Comparison of ENCODE assay signal across 9 mouse cellular contexts in the genomic region with DNA sequence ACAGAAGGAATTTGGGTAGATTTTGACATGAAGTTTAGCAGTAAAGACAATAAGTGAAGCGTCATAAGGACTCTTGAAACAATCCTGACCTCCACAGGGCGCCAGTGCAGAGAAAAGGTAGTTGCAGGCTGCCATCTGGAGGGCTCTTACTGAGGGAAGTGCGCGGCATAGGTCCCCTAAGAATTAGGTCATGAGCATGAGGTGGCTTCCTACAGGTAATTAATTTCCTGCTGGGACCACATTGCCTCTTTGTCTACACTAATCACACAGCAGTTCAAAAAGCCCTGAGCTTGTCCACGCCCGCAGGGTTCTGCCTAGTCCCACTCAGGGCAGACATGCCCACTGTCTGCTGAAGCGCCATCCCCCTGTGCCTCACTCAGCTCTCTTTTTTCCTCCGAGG. TPM values are rescaled to one million over a fixed set of nuclear protein-coding genes. Genes with fewer than 3 reads are reported as not detected.
DNase-seq lines count a peak whose midpoint lies in the region; ATAC-seq and TF ChIP-seq lines count a peak whose summit lies in the region.
"Had no signal": no experiment of that assay in that cellular context is flagged by ENCODE, and none has a peak within 500 bp of the region (broad histone marks: within the 10 kb centered on the region; RNA-seq: fewer than 3 reads in every experiment).

No protein-coding gene starts in this region.

- H3K9ac ChIP-seq in hindbrain, postnatal 0 days (replicated peaks; ENCODE audit: low read length) = no peak overlapping the region
- H3K9ac ChIP-seq: embryonic facial prominence, embryonic 15.5 days had no signal

- no peak overlapping the region for H3K4me3 ChIP-seq in cortical plate, adult 2 months (ENCODE audit: insufficient read depth, low read length)
- H3K4me3 ChIP-seq in hindbrain, postnatal 0 days (ENCODE audit: low read length) = no peak overlapping the region
- H3K4me3 ChIP-seq: embryonic facial prominence, embryonic 15.5 days had no signal

- ATAC-seq in hindbrain, postnatal 0 days = peak; percentile 69; the same call in 1 of the 2 replicates

- peak; percentile 71 for DNase-seq in left cerebral cortex, postnatal 4 days
- DNase-seq in left cerebral cortex, adult 8-10 months (ENCODE audit: low spot score in 2 of 2) = no peak
- DNase-seq in hindbrain, postnatal 0 days (ENCODE audit: low spot score) = peak; percentile 70
- peak; percentile 48 for DNase-seq in retina, postnatal 7 days (ENCODE audit: low read depth, low spot score)
- no peak for DNase-seq in frontal cortex, adult 2 months (ENCODE audit: extremely low spot score in 1 of 2, low spot score in 1 of 2)
- DNase-seq in thymus, adult 18-20 months = no peak
- DNase-seq in left cerebral cortex, adult 9 months (ENCODE audit: low spot score in 2 of 2) = no peak

- no peaks in the 10 kb centered on the region for H3K9me3 ChIP-seq in hindbrain, postnatal 0 days (ENCODE audit: low read length)
- H3K9me3 ChIP-seq: embryonic facial prominence, embryonic 15.5 days had no signal

- no peak for TF ChIP-seq POLR2A in cortical plate, adult 2 months (IDR thresholded peaks at IDR 0.05; ENCODE audit: extremely low read depth, insufficient read depth, low read length)

- 40% methylated on average over 8 of the region's 8 CpGs for WGBS in hindbrain, postnatal 0 days

- no peaks in the 10 kb centered on the region for H3K36me3 ChIP-seq in hindbrain, postnatal 0 days (ENCODE audit: insufficient read depth, low read length)

- no peaks in the 10 kb centered on the region for H3K27me3 ChIP-seq in hindbrain, postnatal 0 days (ENCODE audit: insufficient read depth, low read length)
- H3K27me3 ChIP-seq: embryonic facial prominence, embryonic 15.5 days had no signal

- intact Hi-C loops in left cerebral cortex, postnatal 4 days (cut with DNase I) = no loop called here

- H3K27ac ChIP-seq in cortical plate, adult 2 months (ENCODE audit: insufficient read depth, low read length) = peak overlapping the region; percentile 53
- peak overlapping the region; percentile 77; the same call in 1 of the 2 replicates for H3K27ac ChIP-seq in hindbrain, postnatal 0 days
- H3K27ac ChIP-seq: embryonic facial prominence, embryonic 15.5 days had no signal

- peaks cover 5% of the 10 kb centered on the region for H3K4me1 ChIP-seq in cortical plate, adult 2 months (ENCODE audit: control insufficient read depth, insufficient read depth, low read length)
- H3K4me1 ChIP-seq in hindbrain, postnatal 0 days (ENCODE audit: insufficient read depth, low read length) = peaks cover 14% of the 10 kb centered on the region
- H3K4me1 ChIP-seq: embryonic facial prominence, embryonic 15.5 days had no signal

- no peak overlapping the region for H3K4me2 ChIP-seq in hindbrain, postnatal 0 days (ENCODE audit: low read depth, low read length)
- H3K4me2 ChIP-seq: embryonic facial prominence, embryonic 15.5 days had no signal

- TF ChIP-seq CTCF in cortical plate, adult 2 months (IDR thresholded peaks at IDR 0.05; ENCODE audit: extremely low read depth, insufficient read depth, low read length) = no peak
- TF ChIP-seq CTCF in hindbrain, postnatal 0 days (IDR thresholded peaks at IDR 0.05; ENCODE audit: low read depth) = peak; percentile 45

RNA-seq across cellular contexts. Expression of gene Hbp1, which starts 53.3 kb away (rescaled TPM):
- 10 to 100 TPM; 20.5 to 21.6 TPM for total RNA-seq in left cerebral cortex, postnatal 4 days (2021)
- total RNA-seq in left cerebral cortex, adult 8-10 months (2022) = 10 to 100 TPM; 23.4 to 28.4 (median 27.0) TPM
- polyA plus RNA-seq in cortical plate, adult 2 months (2012; rRNA removed) = 32.4 and 37.2 TPM in 2 replicates
- total RNA-seq in hindbrain, postnatal 0 days (2014; rRNA removed) = 49.7 and 50.5 TPM in 2 replicates
- polyA plus RNA-seq in hindbrain, postnatal 0 days (2015; fragmentation: Nextera tagmentation; extraction: Ambion mirVana) = 40.3 and 41.9 TPM in 2 replicates
- 42.6 and 43.3 TPM in 2 replicates for polyA plus RNA-seq in frontal cortex, adult 2 months (2012; rRNA removed)

Comparison
In these comparisons a context has a peak if more than half of its experiments do, and no peak if none do; other contexts are left out.
1. DNase-seq: peak in left cerebral cortex, postnatal 4 days (single experiment), hindbrain, postnatal 0 days (single experiment) and retina, postnatal 7 days (single experiment); none in left cerebral cortex, adult 8-10 months (0 of 2), frontal cortex, adult 2 months (0 of 2), thymus, adult 18-20 months (0 of 2) and left cerebral cortex, adult 9 months (0 of 2).